Mouse (Mus musculus) gastrocnemius, adult 2 months (tissue): Measurements from ENCODE around the gene Mxi1. TPM values are rescaled to one million over a fixed set of nuclear protein-coding genes. Genes with fewer than 3 reads are reported as not detected.

Experiments
- DNase-seq: peaks from one replicate; pipeline ENCODE4 v3.0.0; 2022
- H3K27ac ChIP-seq: fragments of 200-600 bp; 2 replicates; pipeline ENCODE4 v1.8.1; 2022; ENCODE audit warnings: mild to moderate bottlenecking
- H3K4me3 ChIP-seq: fragments of 200-600 bp; 2 replicates; pipeline ENCODE4 v1.8.1; 2022; ENCODE audit warnings: mild to moderate bottlenecking, moderate library complexity
- CTCF ChIP-seq: fragments of 200-600 bp; IDR thresholded peaks from 2 replicates; pipeline ENCODE4 v1.8.1; 2022; ENCODE audit warnings: antibody characterized with exemption, mild to moderate bottlenecking, moderate library complexity
- intact Hi-C: fragments of 180-260 bp; cut with DNase I; formaldehyde crosslinking; loops from one replicate; pipeline ENCODE4 v1.15.1; 2025
- total RNA-seq, 2 experiments: library from RNA; stranded (reverse); gene quantifications; 2 replicates each; pipeline ENCODE4 v1.2.3; 2021

Mxi1 gene
- total RNA-seq, 2 experiments from 2014 or later: 38.1 to 53.6 TPM

- 0 out of 2 replicates have a peak, but pooled peaks have one; percentile 5 for TF ChIP-seq CTCF
- Histone ChIP-seq H3K27ac (no peak overlapping the region), H3K4me3 (no peak overlapping the region)
- intact Hi-C loops: no loop called here
- DNase-seq: no peak
Measured at GRCm38 (mm10) chr19:53400332-53401110, 90.2 kb downstream of the Mxi1 start.

- intact Hi-C loops: no loop called here
- H3K27ac ChIP-seq: no peak overlapping the region
- no peak for DNase-seq
- no peak overlapping the region for H3K4me3 ChIP-seq
- TF ChIP-seq CTCF: no peak; the same call in 1 of the 2 replicates
Measured at GRCm38 (mm10) chr19:53402741-53403432, 92.6 kb downstream of the Mxi1 start.

GRCm38 (mm10) chr19:53404219-53404836, 94.0 kb downstream of the Mxi1 start:
- H3K4me3 ChIP-seq: no peak overlapping the region
- H3K27ac ChIP-seq: no peak overlapping the region
- DNase-seq: no peak
- TF ChIP-seq CTCF: no peak
- intact Hi-C loops: no loop called here

- intact Hi-C loops: no loop called here
- DNase-seq: no peak
Measured at GRCm38 (mm10) chr19:53404837-53405356, 94.6 kb downstream of the Mxi1 start.

GRCm38 (mm10) chr19:53405810-53406209, 95.5 kb downstream of the Mxi1 start:
- Histone ChIP-seq H3K4me3 (no peak overlapping the region), H3K27ac (no peak overlapping the region)
- TF ChIP-seq CTCF: no peak
- intact Hi-C loops: no loop called here
- DNase-seq: no peak

More at GRCm38 (mm10) chr19:53404837-53405356, 94.6 kb downstream of the Mxi1 start:
- TF ChIP-seq CTCF: no peak
- Histone ChIP-seq H3K4me3 (no peak overlapping the region), H3K27ac (no peak overlapping the region)

- no peak for DNase-seq
- intact Hi-C loops: no loop called here
- Histone ChIP-seq H3K4me3 (no peak overlapping the region), H3K27ac (no peak overlapping the region)
- TF ChIP-seq CTCF: no peak
Measured at GRCm38 (mm10) chr19:53407350-53407749, 97.0 kb downstream of the Mxi1 start.

- H3K27ac ChIP-seq: no peak overlapping the region
- DNase-seq: no peak
- intact Hi-C loops: no loop called here
- H3K4me3 ChIP-seq: no peak overlapping the region
- no peak for TF ChIP-seq CTCF
Measured at GRCm38 (mm10) chr19:53408398-53408797, 98.1 kb downstream of the Mxi1 start.

GRCm38 (mm10) chr19:53409663-53410307, 99.5 kb downstream of the Mxi1 start:
- intact Hi-C loops: no loop called here
- Histone ChIP-seq H3K4me3 (no peak overlapping the region), H3K27ac (no peak overlapping the region)
- DNase-seq: no peak
- no peak for TF ChIP-seq CTCF

- TF ChIP-seq CTCF: no peak
- intact Hi-C loops: no loop called here
- H3K27ac ChIP-seq: no peak overlapping the region
- no peak for DNase-seq
- H3K4me3 ChIP-seq: no peak overlapping the region
Measured at GRCm38 (mm10) chr19:53412149-53412848, 102.0 kb downstream of the Mxi1 start.

- intact Hi-C loops: no loop called here
- no peak overlapping the region for H3K27ac ChIP-seq
- DNase-seq: no peak
- no peak overlapping the region for H3K4me3 ChIP-seq
- no peak for TF ChIP-seq CTCF
Measured at GRCm38 (mm10) chr19:53413617-53414380, 103.5 kb downstream of the Mxi1 start.

GRCm38 (mm10) chr19:53414650-53415049, 104.3 kb downstream of the Mxi1 start:
- no peak for TF ChIP-seq CTCF
- DNase-seq: no peak
- intact Hi-C loops: no loop called here
- Histone ChIP-seq H3K4me3 (no peak overlapping the region), H3K27ac (no peak overlapping the region)
